Mouse (Mus musculus) heart, embryonic 13.5 days (tissue): ENCODE data around the gene Slc15a5. TPM values are rescaled to one million over a fixed set of nuclear protein-coding genes. Genes with fewer than 3 reads are reported as not detected.

ENCODE experiments used
- ATAC-seq: fragments of 200-750 bp; cut with Nextera tagmentation; 2 replicates; pipeline ENCODE4 v1.8.0; 2017; ENCODE audit warnings: moderate TSS enrichment; ENCODE audit not compliant: insufficient number of reproducible peaks, low FRiP score, low TSS enrichment; ENCODE audit errors: extremely low read depth
- H3K27ac ChIP-seq: fragments of 300-500 bp; sonication (generic); replicated peaks from 2 replicates; pipeline ENCODE4 v1.5.1; 2015; ENCODE audit warnings: moderate library complexity, mild to moderate bottlenecking, inconsistent platforms
- H3K27me3 ChIP-seq: fragments of 300-500 bp; sonication (generic); replicated peaks from 2 replicates; pipeline ENCODE4 v1.6.1; 2015; ENCODE audit warnings: mild to moderate bottlenecking, inconsistent platforms
- H3K36me3 ChIP-seq: fragments of 300-500 bp; sonication (generic); 2 replicates; pipeline ENCODE4 v1.6.1; 2015; ENCODE audit warnings: mild to moderate bottlenecking, inconsistent platforms
- H3K4me1 ChIP-seq: fragments of 300-500 bp; sonication (generic); 2 replicates; pipeline ENCODE4 v1.6.1; 2015; ENCODE audit warnings: inconsistent platforms
- H3K4me2 ChIP-seq: fragments of 300-500 bp; sonication (generic); 2 replicates; pipeline ENCODE4 v1.6.1; 2015; ENCODE audit warnings: inconsistent platforms, mild to moderate bottlenecking, moderate library complexity
- H3K4me3 ChIP-seq: fragments of 300-500 bp; sonication (generic); 2 replicates; pipeline ENCODE4 v1.5.1; 2015; ENCODE audit warnings: moderate library complexity, mild to moderate bottlenecking, inconsistent platforms
- H3K9ac ChIP-seq: fragments of 300-500 bp; sonication (generic); 2 replicates; pipeline ENCODE4 v1.6.1; 2015; ENCODE audit warnings: inconsistent platforms, mild to moderate bottlenecking, moderate library complexity
- H3K9me3 ChIP-seq: fragments of 300-500 bp; sonication (generic); 2 replicates; pipeline ENCODE4 v1.6.1; 2016; ENCODE audit warnings: inconsistent platforms
- WGBS: fragments of 180-500 bp; shearing (Covaris S2); methylation state at CpG from one replicate; pipeline ENCODE4 v1.1.7; 2015; ENCODE audit warnings: mixed read lengths; 5-methylcytosine and 5-hydroxymethylcytosine counted together
- polyA plus RNA-seq: library from polyadenylated mRNA; unstranded; fragments of >200 nt; fragmentation: Nextera tagmentation; extraction: Ambion mirVana; gene quantifications from 2 replicates; pipeline ENCODE4 v1.2.1, GENCODE M21; 2015

Gene Slc15a5
- polyA plus RNA-seq, 1 experiment from 2014 or later = not detected

DNA sequence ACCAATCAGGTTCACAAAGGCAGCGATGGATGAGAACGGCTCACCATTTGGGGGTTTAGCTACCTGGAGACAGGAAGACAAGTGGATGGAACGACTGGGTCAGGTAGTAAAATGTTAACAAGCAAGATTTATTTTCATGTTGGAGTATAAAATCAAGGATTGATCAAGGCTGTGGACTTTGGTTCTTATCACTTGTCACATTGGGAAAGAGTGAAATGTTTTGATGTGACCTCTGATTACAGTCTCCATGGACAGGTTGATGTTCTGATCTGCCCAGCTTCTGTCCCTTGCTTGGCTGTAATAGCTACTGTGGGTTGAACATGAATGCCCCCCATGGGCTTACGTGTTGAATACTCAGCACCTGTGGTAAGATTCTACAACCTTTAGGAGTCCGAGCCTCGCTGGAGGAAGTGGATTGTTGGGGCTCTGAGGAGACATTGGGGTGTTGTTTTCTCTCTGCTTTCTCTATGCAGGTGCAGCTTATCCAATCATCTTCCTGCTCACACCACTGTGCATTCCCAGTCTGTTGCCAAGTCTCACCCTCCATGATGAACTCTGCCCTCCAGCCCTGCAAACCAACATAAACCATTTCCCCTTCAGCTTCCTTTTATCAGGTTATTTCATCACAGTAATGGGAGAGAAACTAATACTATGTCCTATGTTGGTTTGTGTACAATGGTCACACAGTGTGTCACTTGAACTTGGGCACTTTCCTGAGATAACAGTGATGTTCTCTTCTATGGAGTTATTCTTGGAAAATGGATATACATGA, 1.2 kb upstream of the Slc15a5 start:
- Histone ChIP-seq H3K27ac (no peak overlapping the region), H3K4me3 (no peak overlapping the region), H3K9me3 (no peaks in the 10 kb centered on the region; the same call in 1 of the 2 replicates), H3K27me3 (no peaks in the 10 kb centered on the region), H3K4me2 (no peak overlapping the region), H3K4me1 (no peaks in the 10 kb centered on the region; the same call in 1 of the 2 replicates), H3K36me3 (no peaks in the 10 kb centered on the region), H3K9ac (no peak overlapping the region)
- no peak for ATAC-seq
- 80% methylated on average over 6 of the region's 6 CpGs for WGBS

DNA sequence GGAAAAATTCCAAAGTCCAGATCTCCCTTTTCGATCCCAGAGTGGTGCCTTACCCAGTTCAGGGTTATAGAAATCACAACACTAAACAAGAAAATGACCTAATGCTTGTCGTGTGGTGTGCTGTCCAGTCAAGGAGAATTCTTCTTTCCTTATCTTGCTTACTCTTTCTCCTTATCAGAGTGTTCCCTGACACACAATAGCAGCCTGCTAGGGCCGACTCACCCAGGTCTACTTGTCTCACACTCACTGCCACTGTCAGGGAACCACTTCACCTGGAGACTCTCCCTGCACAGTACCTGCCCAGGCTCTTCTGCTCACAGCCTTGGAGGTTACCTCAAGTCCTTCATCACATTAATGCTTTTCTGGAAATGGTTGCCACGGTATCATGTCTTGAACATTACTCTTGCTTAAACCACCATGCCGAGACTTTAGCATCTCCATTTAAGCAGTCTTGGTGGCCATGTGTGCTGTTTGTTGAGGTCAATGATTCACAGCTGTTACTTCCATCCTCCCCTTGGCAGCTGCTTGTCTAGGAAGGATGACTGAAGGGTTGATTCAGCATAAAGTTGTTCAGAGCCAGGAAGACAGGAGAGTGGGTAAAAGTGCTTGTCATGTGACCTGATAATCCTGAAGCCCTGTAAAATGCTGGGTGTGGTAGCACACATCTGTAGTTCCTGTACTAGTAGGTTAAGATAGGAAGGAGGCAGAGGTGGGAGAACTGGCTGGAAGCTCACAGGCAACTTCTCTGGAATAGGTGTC, 1.9 kb downstream of the Slc15a5 start:
- Histone ChIP-seq H3K9ac (no peak overlapping the region), H3K4me1 (peaks cover under 1% of the 10 kb centered on the region), H3K4me2 (no peak overlapping the region), H3K27me3 (no peaks in the 10 kb centered on the region), H3K36me3 (no peaks in the 10 kb centered on the region), H3K9me3 (no peaks in the 10 kb centered on the region; the same call in 1 of the 2 replicates), H3K27ac (no peak overlapping the region), H3K4me3 (no peak overlapping the region)
- no peak for ATAC-seq
- WGBS = 49% methylated on average over 5 of the region's 5 CpGs

DNA sequence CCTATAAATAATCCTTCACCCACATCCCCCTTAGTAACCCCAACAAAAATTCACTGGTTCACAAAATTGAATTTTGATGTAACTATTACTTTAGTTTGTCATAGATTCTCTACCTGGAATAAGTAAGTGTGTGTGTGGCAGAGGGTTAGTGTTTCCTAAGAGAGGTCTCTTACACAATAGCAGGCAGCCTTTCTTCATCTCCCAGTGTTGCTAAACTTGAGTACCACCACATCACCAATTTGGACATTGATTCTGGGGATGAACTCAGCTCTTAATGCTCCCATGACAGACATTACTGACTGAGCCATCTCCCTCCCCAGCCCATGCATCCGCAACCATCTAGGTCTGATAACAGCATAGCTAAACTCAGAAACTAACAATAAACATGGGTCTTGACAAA, 4.0 kb downstream of the Slc15a5 start:
- Histone ChIP-seq H3K9ac (no peak overlapping the region), H3K9me3 (no peaks in the 10 kb centered on the region), H3K36me3 (no peaks in the 10 kb centered on the region), H3K4me3 (no peak overlapping the region), H3K4me2 (no peak overlapping the region), H3K27ac (no peak overlapping the region), H3K4me1 (peaks cover 8% of the 10 kb centered on the region), H3K27me3 (no peaks in the 10 kb centered on the region)
- 91% methylated on average over 1 of the region's 1 CpGs for WGBS
- ATAC-seq = no peak

DNA sequence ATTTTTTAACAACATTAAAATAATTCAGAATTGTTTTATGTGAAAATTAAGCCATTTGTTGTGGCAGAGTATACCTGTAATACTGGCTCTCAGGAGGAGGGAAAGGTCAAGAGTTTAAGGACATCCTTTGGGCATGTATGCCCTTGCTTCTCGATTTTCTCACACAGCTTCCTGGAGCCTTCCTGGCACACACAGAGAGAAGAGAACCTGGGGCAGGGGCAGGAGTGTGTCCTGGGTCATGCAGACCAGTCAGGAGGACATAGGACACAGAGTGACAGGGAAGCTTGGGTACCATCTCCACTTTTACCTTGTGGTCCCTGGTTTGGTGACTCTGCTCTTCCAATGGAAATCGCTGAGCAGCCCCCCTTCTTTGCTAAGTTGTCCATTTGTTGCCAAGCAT, 6.2 kb downstream of the Slc15a5 start:
- Histone ChIP-seq H3K4me3 (no peak overlapping the region), H3K9ac (no peak overlapping the region), H3K4me2 (no peak overlapping the region), H3K4me1 (peaks cover 8% of the 10 kb centered on the region), H3K9me3 (no peaks in the 10 kb centered on the region), H3K27ac (no peak overlapping the region), H3K27me3 (no peaks in the 10 kb centered on the region), H3K36me3 (no peaks in the 10 kb centered on the region)
- WGBS = 74% methylated on average over 2 of the region's 2 CpGs
- no peak for ATAC-seq

DNA sequence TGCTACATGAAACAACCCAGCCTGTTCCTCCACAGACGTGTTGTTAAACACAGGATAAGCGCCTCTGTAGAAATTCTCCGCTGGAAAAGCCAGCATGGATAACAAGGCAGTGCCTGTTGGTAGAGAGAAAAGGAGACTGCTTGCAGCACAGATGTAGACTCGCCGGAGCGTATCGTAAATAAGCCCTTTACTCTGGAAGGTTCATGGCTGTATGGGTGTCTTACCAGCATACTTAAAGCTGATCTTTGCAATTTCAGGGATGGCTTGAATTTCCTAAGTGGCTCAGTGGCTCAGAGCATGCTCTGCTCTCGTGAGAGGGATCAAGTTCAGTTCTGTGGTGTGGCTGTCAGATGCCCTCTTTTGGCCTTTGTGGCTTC, 6.8 kb downstream of the Slc15a5 start:
- Histone ChIP-seq H3K4me1 (peaks cover 8% of the 10 kb centered on the region), H3K4me2 (no peak overlapping the region), H3K4me3 (no peak overlapping the region), H3K27me3 (no peaks in the 10 kb centered on the region), H3K27ac (no peak overlapping the region), H3K9ac (no peak overlapping the region), H3K9me3 (no peaks in the 10 kb centered on the region), H3K36me3 (no peaks in the 10 kb centered on the region)
- 68% methylated on average over 8 of the region's 8 CpGs for WGBS
- ATAC-seq = no peak; the same call in 1 of the 2 replicates

DNA sequence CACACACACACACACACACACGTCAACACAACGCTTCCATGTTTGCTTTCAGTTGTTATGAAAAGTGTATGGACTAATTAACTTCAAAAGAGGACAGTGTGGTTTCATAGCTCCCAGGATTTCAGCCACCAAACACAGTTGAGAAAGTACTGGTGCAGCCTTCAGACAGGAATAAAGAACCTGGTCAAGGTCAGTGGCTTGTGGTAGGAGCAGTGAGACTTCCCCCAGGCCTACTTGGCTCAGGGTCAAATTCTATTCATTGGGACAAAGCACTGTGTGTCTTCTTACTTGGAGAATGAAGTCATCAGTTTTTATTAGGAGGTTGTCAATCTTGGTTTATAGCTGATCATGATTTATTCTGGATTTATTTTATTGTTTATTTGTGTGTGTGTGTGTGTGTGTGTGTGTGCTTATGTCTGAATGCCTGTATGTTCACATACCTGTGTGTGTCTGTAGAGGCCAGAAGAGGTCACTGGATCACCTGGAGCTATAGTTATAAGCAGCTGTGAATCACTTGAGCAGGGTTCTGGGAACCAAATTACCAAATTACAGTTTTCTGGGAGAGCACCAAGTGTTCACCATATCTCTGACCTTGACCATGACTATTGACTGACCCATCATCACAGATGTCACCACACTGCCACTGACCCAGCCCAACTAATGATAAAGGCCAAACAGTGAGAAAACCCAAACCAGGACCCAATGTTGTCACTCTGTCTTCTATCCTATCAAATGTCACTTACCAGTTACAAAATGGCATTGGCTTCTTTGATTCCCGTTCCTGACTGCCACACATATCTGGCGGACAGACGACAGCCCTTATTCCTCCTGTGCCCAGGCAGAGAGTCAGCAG, 7.4 kb downstream of the Slc15a5 start:
- 73% methylated on average over 5 of the region's 5 CpGs for WGBS
- no peak for ATAC-seq
- Histone ChIP-seq H3K9ac (no peak overlapping the region), H3K4me3 (no peak overlapping the region), H3K4me2 (no peak overlapping the region), H3K27me3 (no peaks in the 10 kb centered on the region), H3K9me3 (no peaks in the 10 kb centered on the region), H3K4me1 (peaks cover 8% of the 10 kb centered on the region), H3K27ac (no peak overlapping the region), H3K36me3 (no peaks in the 10 kb centered on the region)

DNA sequence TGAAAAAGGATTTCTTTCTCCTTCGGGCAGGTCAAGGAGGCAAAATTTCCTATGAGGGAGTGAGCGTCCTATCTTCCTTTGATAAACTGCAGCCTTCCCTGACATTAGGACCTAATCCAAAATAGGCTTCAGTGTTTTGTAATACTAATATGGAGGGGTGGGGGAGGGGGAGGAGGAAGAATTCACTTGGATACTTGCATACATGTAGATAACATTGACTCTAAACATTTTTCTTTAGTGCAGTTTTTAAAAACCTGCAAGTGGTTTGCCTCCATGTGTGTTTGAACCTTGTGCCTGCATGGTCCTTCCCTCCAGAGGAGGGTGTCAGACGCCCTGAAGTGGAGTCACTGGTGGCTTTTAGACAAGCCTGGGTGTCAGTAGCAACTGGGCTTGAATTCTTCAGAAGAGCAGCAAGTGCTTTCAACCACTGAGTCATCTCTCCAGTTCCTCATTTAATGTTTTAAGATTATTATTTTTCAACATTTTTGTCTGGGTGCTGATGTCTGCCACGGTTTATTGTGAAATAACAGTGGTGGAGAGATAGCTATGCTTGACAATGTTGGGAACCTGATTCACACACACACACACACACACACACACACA, 8.1 kb downstream of the Slc15a5 start:
- Histone ChIP-seq H3K36me3 (no peaks in the 10 kb centered on the region), H3K9me3 (no peaks in the 10 kb centered on the region), H3K27me3 (no peaks in the 10 kb centered on the region), H3K9ac (no peak overlapping the region), H3K4me1 (peaks cover 8% of the 10 kb centered on the region), H3K27ac (no peak overlapping the region), H3K4me2 (no peak overlapping the region), H3K4me3 (no peak overlapping the region)
- no peak for ATAC-seq
- 46% methylated on average over 4 of the region's 4 CpGs for WGBS

DNA sequence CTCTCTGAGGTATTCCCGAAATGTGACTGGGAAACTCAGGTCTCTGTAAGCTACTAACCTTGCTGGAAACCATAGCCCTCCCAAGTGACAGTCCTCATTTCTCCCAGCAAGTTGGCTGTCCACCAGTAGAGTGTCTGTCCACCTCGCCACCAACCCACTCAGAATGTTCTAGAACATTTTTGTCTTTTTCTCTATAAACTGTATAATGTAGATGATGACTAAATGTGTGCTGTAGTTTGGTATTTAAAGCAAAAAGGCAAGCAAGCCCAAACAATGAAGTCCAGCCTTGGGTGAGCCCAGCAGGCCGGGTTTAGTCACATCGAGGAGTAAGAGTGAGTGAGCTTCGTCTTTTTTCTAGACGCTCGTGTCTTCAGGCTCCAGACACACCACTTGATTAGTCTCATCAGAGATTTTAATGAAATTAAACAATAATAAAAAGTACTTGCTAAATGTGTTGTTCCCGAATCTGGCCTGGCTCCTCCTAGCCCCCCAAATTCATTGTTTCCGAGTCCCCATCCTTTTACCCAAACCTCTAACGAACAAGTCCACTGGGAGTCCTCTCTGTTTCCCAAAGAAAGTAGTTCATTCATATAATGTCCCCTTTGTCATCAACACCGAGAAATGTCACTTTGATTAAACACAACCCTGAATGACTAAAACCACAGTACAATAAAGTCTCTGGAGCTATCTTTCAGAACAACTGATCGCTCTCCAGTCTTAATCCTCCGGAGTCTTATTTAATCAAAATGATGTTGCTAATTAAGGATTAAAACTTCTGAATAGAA, 8.8 kb downstream of the Slc15a5 start:
- H3K36me3 ChIP-seq = no peaks in the 10 kb centered on the region
- WGBS = 79% methylated on average over 13 of the region's 13 CpGs
- H3K27ac ChIP-seq = no peak overlapping the region
- no peak for ATAC-seq
- peaks cover 8% of the 10 kb centered on the region for H3K4me1 ChIP-seq
- H3K4me3 ChIP-seq = no peak overlapping the region
- no peaks in the 10 kb centered on the region for H3K9me3 ChIP-seq
- H3K27me3 ChIP-seq = no peaks in the 10 kb centered on the region
- no peak overlapping the region for H3K4me2 ChIP-seq
- no peak overlapping the region for H3K9ac ChIP-seq

DNA sequence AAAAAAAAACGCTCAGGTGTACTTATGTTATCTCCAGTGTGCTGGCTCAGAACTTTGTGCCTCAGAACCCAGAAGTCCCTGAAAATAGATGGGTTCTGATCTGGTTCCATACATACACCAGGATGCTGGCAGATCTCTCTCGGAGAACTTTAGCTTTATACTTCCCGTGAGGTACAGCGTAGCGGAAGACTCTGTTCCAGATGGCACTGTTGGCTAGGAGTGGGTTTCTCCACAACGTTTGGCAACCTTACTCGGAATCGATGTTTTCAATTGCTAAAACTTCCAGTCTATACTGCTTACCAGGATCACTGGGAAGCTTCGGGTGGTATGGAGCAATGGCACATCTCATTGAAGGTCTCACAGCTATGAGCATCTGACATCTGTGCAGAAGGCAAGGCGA, 9.8 kb downstream of the Slc15a5 start:
- WGBS = 83% methylated on average over 10 of the region's 10 CpGs
- Histone ChIP-seq H3K4me1 (peaks cover 8% of the 10 kb centered on the region), H3K27me3 (no peaks in the 10 kb centered on the region), H3K9ac (no peak overlapping the region), H3K9me3 (no peaks in the 10 kb centered on the region), H3K36me3 (no peaks in the 10 kb centered on the region), H3K4me3 (no peak overlapping the region), H3K27ac (no peak overlapping the region), H3K4me2 (no peak overlapping the region)
- ATAC-seq = no peak

DNA sequence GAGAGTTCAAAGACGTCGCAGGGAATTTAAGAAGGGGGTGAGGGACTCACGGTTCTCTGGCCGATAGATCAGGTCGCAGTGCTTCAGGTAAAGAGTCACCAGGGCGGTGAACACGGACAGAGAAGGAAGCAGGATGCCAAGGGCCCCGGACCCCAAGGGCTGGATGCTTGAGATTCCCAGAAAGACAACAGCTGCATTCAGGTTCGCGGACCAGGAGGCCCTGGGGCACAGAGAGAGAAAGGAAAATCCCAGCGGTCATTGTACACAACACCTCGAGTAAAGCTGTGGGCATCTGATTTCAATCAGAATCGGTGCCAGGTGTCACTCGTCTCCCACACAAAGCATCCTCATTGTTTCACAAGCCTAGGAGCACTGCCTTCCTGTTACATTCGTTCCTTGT, 24.1 kb downstream of the Slc15a5 start:
- Histone ChIP-seq H3K36me3 (no peaks in the 10 kb centered on the region), H3K27ac (no peak overlapping the region), H3K4me2 (no peak overlapping the region), H3K9me3 (no peaks in the 10 kb centered on the region), H3K4me3 (no peak overlapping the region), H3K4me1 (no peaks in the 10 kb centered on the region), H3K9ac (no peak overlapping the region), H3K27me3 (no peaks in the 10 kb centered on the region)
- ATAC-seq = no peak
- WGBS = 36% methylated on average over 15 of the region's 15 CpGs
